Mouse (Mus musculus) bone marrow, adult 2 months (tissue): Measurements from ENCODE around the gene Rbpj.

Experiments used
- CTCF ChIP-seq: fragments of 200-500 bp; IDR thresholded peaks from 2 replicates; pipeline ENCODE4 v1.5.1; 2011; ENCODE audit warnings: low read length, control low read depth; ENCODE audit not compliant: control insufficient read depth, insufficient read depth
- POLR2A ChIP-seq: fragments of 200-500 bp; IDR thresholded peaks from 2 replicates; pipeline ENCODE4 v1.6.1; 2011; ENCODE audit warnings: low read depth, mild to moderate bottlenecking, control low read depth, low read length, borderline replicate concordance; ENCODE audit not compliant: control insufficient read depth

GRCm38 (mm10) chr5:53429683-53430477, 36.1 kb upstream of the Rbpj start:
- TF ChIP-seq POLR2A (no peak), CTCF (no peak)
